Mouse (Mus musculus): ENCODE data around the gene 4930518I15Rik.

- TF ChIP-seq FLI1 (IDR thresholded peaks at IDR 0.05; ENCODE audit: low read length) (no peak), GATA1 (IDR thresholded peaks at IDR 0.05; ENCODE audit: borderline replicate concordance, low read length) (no peak)
Measured at GRCm38 (mm10) chr2:156898374-156898773, 40.6 kb upstream of the 4930518I15Rik start.
